Mouse (Mus musculus) induced T-regulatory cell, adult 2 months (primary cell): Measurements from ENCODE around the gene Eaf1.
"Not testable (repeated sequence)": the region's sequence is repeated elsewhere in the genome, so short reads cannot be mapped to it uniquely, and the experiment has no call there.

ENCODE experiments used
- DNase-seq: peaks from one replicate; pipeline ENCODE4 v3.0.0-alpha.2; 2012; ENCODE audit warnings: low read depth

Eaf1 gene

DNA sequence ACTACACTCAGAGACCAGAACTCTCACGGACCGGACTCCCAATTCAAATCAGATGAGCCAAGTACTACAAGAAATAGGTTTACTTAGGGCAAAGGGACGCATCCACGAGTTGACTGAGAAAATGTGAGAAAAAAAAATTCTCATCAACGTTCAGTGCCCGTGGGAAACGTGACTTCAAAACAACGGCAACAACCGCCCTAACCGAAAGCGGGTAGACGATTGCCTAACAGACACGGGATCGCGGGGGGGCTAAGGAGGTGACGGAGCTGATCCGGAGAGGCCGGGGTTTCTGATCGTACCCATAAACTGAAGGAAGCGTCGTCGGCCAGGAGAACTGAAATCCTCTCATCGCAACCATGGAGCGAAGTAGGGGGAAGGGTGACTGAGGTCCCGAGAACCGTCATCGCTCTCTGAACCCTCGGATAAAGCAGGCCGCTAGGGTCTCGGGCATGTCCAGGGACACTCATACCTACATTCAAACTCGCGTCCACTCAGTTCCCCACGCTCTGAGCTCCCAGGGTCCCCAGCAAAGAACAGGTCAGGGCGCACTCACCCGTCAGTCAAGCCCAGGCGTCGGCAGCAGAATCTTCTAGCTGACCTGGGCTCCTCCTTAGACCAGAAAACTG, at the start of gene Eaf1:
Gene Eaf1, plus strand, starts transcription at position 51 of the 626 bp plus-strand sequence.
- DNase-seq, result peak; percentile 84

DNA sequence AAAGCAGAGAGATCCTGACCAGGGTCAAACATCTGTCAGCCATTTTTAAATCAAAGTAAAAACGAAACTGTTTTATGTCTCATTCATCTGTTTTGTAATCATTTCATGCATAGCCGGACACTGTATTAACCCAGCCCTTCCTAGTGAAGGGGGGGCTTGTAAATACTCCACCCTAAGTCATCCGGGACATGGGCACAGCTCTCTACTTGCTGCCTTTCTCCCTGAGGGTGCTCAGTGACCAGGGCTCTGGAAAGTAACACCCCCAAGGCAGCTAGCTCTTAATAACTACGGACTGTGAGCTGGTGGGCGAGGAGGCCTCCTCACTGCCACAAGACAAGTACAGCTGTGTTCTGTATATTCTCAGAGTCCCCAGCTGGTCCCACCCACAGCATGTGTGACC, 45.2 kb upstream of the Eaf1 start:
- no peak for DNase-seq

DNA sequence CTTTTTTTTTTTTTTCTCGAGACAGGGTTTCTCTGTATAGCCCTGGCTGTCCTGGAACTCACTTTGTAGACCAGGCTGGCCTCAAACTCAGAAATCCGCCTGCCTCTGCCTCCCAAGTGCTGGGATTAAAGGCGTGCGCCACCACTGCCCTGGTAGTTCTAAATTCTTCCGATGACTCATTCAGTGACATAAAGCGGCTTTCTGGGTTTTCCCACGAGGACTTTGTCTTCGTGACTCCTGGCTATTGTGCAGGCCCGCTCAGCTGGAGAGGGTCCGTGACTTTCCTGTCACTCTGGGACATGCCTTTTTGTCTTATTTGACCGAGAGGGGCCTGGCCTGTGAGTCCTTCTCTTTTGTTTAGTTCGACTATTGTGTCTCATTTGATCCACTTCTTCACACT, 40.3 kb upstream of the Eaf1 start:
- DNase-seq, result not testable (repeated sequence)

- peak; percentile 39 for DNase-seq
These were observed 39.2 kb upstream of the Eaf1 start for GRCm38 (mm10) chr14:31454849-31455566.

GRCm38 (mm10) chr14:31456064-31456721, 38.0 kb upstream of the Eaf1 start:
- no peak for DNase-seq

GRCm38 (mm10) chr14:31458006-31458405, 36.2 kb upstream of the Eaf1 start:
- no peak for DNase-seq

GRCm38 (mm10) chr14:31462226-31462625, 32.0 kb upstream of the Eaf1 start:
- DNase-seq, result peak; percentile 27

- no peak for DNase-seq
These were observed 31.3 kb upstream of the Eaf1 start for GRCm38 (mm10) chr14:31462886-31463285.

GRCm38 (mm10) chr14:31464176-31464575, 30.0 kb upstream of the Eaf1 start:
- peak; percentile 28 for DNase-seq

DNA sequence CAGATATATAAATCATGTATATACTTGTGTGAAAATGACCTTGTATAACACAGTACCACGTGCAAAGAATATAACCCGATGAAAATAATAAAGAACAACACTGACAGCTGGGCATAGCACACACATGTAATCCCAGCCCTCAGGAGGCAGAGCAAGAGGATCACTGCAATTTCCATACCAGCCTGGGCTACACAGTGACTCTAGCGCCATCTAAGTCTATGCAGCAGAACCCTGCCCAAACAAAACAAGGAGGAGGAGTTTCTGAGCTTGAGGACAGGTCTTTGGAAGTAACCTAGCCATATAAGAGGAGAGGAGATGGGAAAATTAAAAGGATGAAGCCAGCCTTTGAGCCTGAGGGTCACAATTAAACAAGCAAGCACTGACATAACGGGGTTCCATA, 24.5 kb upstream of the Eaf1 start:
- DNase-seq, result no peak

DNA sequence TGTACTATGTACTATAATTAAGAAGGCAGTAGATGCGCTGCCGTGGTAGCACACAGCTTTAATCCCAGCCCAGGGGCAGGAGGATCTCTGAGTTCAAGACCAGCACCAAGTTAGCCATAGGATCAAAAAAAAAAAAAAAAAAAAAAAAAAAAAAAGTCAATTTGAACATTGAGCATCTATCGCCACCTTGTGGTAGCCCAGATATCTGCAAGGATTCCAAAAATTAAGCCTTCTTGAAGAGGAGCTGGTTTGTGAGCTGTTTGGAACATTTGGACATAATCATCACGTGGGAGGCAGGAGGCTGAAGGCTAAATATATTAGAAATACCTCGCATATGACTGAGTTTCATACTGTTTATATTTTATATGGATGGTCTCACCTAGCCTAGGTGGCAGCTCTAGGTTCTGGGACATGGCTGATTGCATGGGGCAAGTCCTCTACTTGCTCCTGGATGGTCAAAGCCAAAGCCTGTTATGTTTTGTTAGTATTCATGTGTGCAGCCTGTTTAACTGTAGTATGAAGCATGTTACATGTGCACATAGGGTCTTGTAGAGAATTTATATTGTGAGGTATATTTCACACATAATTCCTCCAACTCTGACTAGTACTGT, 21.6 kb upstream of the Eaf1 start:
- peak; percentile 87 for DNase-seq

GRCm38 (mm10) chr14:31473297-31473696, 20.9 kb upstream of the Eaf1 start:
- no peak for DNase-seq

GRCm38 (mm10) chr14:31482417-31482816, 11.8 kb upstream of the Eaf1 start:
- DNase-seq, result no peak

DNA sequence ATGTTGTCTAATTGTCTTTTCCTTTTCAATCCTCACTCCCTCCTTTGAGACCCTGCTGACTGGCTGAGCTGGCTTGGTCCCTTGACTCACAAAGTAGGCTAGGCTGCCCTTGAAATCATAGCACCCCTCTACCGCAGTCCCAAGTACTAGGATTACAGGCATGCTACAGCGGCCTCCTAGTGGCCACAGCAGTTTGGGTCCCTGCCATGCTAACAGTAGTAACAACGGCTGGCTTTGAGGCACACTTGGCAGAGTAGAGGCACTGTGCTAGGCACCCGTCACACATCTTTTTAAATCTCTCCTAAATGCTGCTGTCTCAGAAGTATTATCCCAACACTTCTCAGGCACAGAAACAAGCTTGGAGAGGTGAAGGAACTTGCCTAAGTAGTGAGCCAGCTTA, 7.7 kb upstream of the Eaf1 start:
- no peak for DNase-seq

DNA sequence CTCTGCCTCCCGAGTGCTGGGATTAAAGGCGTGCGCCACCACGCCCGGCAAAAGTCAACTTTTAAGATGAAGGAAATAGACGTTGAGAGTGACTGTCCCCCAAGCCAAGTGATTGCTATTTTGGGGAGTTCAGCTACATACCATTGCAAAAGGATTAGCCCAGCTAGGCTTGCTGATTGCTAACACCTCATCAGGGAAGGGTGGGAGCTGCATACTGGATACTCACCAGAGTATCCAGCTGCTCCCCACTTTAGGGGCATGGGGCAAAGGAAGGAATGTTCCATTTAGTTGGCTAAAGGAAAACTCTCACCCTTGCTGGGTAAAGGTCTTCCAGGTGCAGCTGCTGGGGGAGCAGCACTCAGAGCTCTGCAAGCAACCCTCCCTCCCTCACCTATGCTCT, 6.1 kb upstream of the Eaf1 start:
- DNase-seq, result no peak

DNA sequence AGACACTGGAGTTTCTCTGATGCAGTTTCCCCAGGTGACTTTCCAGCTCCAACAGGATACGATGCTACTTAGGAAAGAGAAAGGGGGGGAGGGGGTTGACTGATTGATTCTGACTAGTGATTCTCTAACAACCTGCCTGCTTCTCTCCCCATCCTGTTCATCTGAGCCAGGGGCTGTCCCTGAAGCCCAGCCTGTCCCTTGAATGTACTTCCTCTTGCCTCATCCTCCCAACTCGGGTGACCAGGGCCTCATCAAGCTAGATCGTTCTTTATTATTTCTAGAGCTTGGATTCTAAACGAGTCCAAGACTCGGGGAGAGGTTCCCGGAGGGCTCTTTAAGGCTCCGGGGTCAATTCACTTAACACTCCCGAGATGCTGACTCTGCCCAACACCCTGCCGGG, 298 bp upstream of the Eaf1 start:
- peak; percentile 64 for DNase-seq

DNA sequence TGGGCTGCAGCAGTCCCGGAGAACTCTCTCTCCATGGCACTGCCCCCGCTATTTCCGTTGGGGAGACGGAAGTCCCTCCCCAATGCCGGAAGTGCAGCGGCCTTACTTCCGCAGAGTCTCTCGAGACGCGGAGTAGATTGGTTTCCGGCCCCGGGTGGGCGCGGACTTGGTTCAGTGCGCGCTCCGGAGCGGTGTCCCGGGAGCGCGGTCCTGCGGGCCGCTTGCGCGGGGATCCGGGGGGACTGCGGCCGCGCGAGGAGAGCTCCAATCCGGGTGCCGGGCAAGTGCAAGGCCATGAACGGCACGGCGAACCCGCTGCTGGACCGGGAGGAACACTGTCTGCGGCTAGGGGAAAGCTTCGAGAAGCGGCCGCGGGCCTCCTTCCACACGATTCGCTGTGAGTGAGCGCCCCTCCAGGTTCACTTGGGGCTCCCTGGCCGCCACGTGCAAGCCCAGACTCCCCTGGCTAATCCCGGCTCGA, 816 bp downstream of the Eaf1 start, which contains the start of gene Mettl6:
Gene Mettl6, minus strand, starts transcription at position 66 of the 481 bp plus-strand sequence.
- peak; percentile 97 for DNase-seq

- DNase-seq, result peak; percentile 44
These were observed 1.3 kb downstream of the Eaf1 start for GRCm38 (mm10) chr14:31495538-31495937.

DNA sequence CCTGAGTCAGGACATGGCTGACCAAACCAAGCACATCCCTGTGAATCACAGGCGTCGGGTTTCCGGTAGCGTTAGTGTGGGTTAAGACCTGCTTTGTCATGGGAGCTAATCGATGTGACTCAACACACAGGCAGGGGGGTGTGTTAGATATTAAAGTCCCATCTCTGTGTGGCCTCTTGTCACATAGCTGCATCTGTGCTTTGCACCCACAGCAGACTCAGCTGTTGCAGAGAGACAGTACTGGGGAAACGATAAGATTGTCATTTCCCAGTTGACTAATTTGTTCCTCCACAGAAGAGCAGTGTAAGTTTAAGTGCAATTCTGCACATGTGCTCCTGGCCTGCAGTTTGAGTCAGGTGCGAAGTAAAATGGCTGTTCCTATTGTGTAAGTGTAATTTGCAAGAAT, 2.0 kb downstream of the Eaf1 start:
- peak; percentile 58 for DNase-seq

- DNase-seq, result no peak
These were observed 5.3 kb downstream of the Eaf1 start for GRCm38 (mm10) chr14:31499526-31499925.

- no peak for DNase-seq
These were observed 9.2 kb downstream of the Eaf1 start for GRCm38 (mm10) chr14:31503406-31503805.

DNA sequence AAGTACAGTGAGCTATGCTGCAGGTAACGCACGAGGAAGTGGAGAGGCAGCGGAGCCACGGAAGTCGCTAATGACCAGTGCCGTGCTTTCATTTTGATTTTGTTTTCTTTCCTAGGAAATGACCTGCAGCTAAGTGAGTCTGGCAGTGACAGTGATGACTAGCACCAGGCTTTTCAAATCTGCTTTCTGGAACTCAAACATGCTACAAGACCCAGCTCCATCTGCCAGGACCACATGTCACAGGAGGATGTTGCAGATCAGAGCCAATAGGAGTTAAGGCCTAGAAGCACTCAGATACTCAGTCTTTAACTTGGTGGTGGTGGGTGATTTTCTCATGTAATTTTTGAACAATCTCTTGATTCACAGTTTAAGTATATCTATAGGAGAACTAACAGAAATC, 12.3 kb downstream of the Eaf1 start:
- DNase-seq, result no peak

DNA sequence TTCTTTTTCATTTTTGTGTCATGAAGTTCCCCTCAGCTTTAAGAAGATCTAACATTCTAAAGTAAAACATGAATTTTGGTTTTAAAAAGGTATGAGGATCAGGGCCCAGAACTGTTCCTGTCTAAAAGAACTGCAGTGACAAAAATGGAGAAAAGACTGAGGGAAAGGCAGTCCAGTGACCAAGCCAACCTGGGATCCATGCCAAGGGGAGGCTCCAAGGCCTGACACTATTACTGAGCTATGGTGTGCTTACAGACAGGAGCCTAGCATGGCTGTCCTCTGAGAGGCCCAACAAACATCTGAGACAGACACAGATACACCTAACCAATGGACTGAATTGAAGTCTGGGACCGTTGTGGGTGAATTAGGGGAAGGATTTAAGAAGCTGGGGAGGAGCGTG, 15.7 kb downstream of the Eaf1 start:
- DNase-seq, result no peak
